Mouse (Mus musculus) urinary bladder, postnatal 4 days (tissue): Measurements from ENCODE around the gene Jchain.

Experiments
- DNase-seq, 2 experiments: peaks; one replicate each; pipeline ENCODE4 v3.0.0; 2021 to 2022; ENCODE audit warnings: low spot score in 2 of 2

Jchain gene

DNA sequence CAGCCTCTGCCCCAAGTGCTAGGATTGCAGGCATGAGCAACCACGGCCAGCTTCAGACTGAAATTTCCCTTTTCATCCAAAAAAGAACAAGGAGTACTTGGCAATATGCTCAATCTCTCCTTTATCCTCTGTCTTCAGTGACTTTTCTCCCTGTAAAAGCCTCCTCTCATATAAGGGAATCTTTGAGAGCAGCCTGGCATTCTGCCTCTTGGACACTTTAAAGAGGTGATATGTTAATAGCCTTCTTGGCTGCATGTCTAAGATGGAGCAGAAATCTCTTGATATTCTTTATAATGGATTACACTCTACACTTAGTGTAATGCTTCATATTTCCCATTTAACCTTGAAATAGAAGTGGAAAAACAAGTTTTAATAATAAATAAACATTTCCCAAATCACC lies 3.2 kb upstream of the Jchain start:
- DNase-seq: no peak

DNA sequence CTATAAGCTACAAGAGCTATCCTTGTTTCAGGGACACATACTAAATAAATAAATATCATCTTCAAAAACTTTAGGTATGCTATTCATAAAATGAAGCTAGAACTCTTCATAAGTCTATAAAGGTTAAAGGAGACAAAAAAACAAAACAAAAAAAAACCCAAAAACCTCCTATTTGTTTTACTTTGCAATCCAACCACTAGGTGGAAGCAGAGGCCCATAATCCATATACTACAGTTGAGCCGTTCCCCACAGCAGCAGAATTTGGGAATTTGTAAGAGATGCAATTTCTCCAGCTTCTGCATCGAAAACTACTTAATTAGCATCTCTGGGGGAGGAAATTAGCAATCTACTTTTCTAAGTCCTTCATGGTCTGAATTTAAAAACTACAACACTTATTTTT lies 8.5 kb downstream of the Jchain start:
- no peak for DNase-seq

DNA sequence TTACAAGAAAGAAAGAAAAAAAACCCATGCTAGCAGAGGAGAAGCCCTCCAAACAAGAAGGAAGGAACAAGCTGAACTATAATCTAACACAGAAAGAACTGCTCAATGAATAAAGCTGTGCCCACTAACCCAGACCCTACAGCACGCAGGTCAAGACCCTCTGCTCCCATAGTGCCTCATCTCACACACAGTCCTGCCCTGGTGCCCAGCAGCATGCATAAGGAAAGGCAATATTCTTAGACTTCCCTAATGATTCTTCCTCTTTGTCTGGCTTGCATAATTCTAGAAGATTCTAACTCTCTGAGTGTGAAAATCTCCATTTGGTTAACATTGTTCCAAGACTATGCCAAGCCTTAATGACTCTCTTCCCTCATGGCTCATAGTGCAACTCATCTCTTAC lies 18.7 kb downstream of the Jchain start:
- no peak for DNase-seq

DNA sequence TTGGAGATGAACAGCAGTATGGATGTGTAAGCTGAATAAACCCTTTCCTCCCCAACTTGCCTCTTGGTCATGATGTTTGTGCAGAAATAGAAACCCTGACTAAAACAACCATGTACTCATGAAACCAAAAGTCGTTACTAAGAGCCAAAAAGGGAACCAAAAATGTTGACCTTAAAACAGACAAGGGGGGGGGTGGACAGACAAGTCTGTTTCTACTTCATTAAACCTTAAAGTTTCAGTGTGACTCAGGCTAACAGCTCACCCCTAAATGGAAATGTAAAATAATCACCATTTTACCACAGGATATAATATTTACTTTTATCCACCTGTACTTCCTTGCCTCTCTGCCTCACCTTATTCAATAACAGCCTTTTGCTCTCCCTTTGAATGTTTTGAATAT lies 19.1 kb downstream of the Jchain start:
- DNase-seq: no peak

DNA sequence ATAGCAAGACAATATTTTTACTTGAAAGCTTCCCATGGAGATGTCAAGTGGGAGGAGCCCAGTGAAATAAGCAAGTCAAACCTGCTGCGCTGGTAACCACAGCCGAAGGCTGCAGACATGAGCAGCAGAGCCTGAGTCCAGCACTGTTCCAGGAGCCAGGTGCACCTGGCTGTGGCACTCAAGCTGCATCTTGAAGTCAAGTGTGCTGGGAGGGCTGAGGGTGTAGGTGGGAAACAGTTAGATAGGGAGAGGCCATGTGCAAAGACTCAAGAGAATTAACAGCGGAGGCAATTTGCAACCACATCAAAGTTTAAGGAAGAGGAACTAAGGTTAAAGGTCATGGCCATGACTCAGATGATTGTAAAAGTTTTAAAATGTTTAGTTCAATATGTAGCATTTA lies 27.9 kb downstream of the Jchain start:
- DNase-seq: no peak

DNA sequence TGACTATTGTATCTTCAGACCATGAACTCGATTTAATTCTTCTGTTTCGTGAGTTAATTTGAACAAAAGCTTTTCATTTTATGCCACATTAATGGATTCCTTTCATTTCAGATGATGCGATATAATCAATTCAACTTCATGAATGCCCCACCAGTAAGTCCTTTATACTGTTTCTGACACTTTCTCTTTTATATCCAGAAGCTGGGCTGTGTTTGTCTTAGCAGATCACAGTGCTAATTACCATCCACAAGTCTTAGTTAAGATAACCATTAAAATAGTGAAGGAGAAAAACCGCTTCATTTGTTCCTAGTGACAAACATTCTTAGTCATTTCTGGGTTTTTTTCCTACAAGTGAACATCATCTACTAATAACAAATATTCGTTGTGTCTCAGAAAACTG lies 36.6 kb downstream of the Jchain start:
- DNase-seq: no peak

DNA sequence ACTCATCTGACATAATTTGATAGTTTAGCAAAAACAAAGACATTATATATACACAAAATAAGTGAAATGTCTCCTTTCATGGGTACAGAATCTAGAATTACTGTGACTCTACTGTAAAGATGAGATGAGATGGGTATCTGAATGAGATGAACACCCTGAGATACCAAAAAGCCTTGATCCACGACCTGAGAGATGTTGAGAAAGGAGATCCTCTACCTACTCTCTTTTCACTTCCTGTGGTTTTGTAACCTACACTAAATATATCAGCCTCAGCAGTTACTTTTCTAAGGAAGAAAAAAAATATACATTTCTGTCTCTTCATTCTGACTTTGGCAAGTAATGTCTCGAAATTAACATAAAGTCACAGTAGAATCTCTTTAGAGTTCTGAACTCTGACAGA lies 38.7 kb downstream of the Jchain start:
- DNase-seq: no peak

DNA sequence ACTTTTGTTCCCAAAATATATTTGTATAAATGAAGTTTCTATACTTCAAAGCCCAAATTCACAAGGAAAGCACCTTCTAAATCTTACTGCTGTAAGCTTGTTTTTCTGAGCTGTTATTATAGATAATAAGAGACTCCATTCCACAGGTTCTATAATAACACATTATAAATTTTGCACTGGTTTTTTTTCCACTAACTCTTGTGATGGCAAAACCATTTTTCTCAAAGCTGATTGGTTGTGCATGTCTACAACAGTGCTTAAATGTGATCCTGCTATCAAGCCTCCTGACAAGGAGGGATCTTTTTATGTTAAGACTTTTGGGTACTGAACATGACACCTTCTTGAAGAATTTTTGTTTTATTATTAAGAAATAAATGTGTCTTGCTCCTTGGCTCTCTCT lies 40.0 kb downstream of the Jchain start, which contains the start of gene Enam:
TSS of gene Enam (plus strand) at position 301 of the 400 bp plus-strand sequence.
- DNase-seq: no peak
